Mouse (Mus musculus) spleen, postnatal 14 days (tissue): ENCODE results near the gene Ncl.

Source experiments
- DNase-seq, 2 experiments: peaks; one replicate each; pipeline ENCODE4 v3.0.0; 2021 to 2022; ENCODE audit warnings: low spot score in 2 of 2

Ncl gene

DNA sequence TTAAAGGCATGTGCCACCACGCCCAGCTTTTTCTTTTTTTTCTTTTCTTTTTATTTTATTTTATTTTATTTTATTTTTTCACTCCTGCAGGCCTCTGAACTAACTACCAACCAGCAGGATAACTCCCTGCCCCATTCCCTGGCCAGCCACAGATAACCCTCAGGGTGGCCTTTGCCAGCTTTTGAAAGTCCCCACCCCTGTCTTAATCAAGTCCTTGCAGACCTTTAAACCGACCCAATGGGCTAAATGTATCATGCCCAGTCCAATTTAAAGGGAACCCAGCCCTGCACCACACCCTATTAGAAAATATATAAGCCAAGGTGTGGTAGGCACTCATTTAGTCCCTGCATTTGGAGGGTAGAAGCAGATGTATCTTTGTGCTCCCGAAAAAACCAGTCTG, 46.9 kb downstream of the Ncl start:
- no peak for DNase-seq

- DNase-seq: no peak
Measured at GRCm38 (mm10) chr1:86311467-86312005, 47.7 kb downstream of the Ncl start.

DNA sequence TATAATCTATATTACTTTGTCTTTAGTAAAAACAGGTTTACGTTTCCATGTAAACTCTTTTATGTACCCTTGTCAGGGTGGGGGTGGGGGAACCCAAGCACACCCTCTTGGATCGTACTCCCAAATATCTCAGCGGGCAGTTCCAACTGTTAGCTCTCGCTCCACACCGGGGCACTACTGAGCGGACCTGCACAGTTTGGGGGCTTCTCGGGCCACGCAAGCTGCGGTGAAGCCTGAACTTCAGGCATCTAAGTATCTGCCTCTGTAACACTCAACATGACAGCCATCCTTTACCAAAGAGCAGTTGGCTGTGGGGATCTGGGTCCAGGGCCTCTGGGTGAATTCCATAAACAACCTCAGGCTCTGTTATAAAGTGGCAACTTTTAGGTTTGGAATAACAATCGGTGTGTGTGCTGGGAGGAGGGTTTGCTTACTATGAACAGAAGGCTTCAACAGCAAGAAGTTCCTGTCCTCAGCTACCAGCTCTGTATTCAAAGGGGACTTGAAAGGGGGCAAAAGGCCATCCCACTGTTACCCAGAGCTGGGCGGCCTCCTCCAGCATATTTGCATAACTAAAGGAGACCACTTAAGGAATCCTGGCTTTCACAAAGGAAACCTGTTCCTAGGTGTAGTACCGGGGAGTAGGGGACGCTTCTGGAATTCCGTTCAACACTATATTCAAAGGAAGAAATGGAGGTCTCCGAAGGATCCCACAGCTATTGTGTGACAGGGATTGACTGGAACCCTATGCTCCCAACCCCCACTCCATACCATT, 48.5 kb downstream of the Ncl start:
- no peak for DNase-seq

DNA sequence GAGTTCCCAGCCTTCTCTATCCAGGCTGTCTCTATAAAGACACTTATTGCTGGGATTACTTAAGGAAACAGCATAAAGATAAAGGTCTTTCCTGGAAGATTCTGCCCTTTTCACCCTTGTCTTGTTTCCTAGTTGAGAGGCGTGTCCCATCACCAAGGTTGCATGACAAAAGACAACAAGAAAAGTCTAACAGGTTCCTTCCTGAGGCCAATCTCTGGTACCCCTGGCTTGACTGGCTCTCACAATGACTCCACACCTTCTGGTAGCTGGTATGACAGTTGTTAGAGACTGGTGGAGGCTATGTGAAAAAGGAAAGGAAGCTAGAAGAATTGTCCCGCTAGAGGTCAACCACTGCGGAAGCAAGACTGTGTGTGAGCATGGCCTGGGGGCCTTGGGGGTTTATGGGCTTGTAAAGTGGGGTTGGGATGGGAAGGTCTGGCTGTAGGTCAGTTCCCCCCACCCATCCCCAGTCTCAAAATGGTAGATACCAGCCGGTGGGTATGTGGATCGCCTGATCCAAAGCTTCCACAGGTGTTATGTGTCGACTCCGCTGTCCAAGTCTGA, 49.8 kb downstream of the Ncl start:
- DNase-seq: no peak

DNA sequence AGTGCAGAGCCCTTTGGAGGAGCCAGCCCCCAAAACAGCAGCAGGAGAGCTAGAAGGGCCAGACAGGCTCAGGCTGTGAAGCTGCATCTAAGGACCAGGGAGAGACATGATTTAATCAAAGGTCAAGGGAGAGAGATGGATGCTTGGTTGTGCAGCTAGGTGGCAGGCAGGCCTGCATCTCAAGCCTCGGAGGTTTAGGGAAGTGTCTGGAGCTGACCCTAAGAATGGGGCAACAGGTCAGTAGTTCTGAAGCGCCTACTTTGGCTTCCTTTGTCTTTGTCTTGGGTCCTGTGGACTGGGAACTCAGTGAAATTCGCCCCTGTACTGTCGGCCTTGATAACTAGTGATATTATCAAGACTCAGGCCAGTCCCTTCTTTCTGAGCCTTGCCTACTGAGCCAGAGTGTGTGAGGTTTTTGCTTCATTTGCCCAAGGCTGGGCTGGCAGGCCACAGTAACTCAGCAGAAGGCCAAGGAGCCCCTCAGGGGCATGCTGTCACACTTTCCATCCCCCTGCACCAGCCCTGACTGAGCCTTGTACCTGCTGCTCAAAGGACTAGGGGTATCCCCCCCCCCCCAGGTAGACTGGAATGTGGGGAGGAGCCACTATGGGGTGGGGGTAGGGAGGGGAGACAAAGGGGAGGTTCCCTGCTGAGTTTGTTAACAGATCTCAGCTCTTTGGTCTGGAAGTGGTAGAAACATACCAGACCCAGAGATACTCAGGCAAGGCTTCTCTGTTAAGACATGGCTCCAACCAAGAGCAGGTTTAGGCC, 51.1 kb downstream of the Ncl start:
- no peak for DNase-seq

- no peak for DNase-seq
Measured at GRCm38 (mm10) chr1:86307177-86307762, 51.9 kb downstream of the Ncl start.

GRCm38 (mm10) chr1:86306686-86307085, 52.5 kb downstream of the Ncl start:
- no peak for DNase-seq

DNA sequence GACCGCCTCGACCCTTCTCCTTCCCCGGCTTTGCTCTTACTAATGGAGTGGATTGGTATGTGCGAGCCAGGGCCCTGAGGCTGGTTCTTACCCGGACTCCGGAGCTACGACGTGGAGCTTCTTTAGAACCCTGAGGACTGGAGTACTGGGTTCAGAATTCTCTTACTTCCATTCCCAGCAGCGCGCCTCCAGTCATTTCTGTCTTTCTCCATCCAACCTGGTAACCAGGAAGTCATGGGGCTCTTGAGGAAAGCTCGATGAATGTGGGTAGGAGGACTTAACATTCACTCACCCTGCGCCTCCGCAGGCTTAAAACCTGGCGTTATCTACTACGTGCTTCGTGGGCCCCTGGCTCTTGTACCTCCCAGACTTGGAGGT, 55.3 kb downstream of the Ncl start:
- no peak for DNase-seq

- DNase-seq: no peak
Measured at GRCm38 (mm10) chr1:86303063-86303872, 55.9 kb downstream of the Ncl start.

GRCm38 (mm10) chr1:86302532-86302931, 56.7 kb downstream of the Ncl start, which contains the start of gene B3gnt7:
B3gnt7 (plus strand) TSS chr1:86302832.
- no peak for DNase-seq

- DNase-seq: peak in 1 of 2 experiments; percentile 22
Measured at GRCm38 (mm10) chr1:86301221-86302091, 57.7 kb downstream of the Ncl start.

DNA sequence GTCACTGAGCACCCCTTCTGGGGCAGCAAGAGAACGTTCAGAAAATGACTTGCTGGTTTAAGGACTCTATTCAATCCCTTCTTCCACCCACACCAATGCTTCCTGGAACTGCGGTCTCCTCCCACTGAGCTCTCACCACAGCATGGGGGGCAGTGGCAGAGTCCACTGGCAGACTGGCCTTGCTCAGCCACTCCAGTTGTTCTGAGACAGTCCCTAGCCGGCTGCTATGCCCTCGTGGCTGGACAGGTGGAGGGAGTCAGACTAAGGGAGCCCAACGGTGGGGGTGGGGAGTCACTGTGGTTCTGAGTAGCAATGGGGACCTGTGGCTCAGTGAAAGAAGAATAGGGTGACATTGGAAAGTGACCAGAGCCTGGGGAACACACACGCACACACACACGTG, 58.5 kb downstream of the Ncl start:
- DNase-seq: no peak

- no peak for DNase-seq
Measured at GRCm38 (mm10) chr1:86300093-86300492, 59.1 kb downstream of the Ncl start.
